In genomic region chr5:125215930-125216459, GRCm38 (mm10) we compare ENCODE assay signal across 9 mouse cellular contexts. TPM values are rescaled to one million over a fixed set of nuclear protein-coding genes. Genes with fewer than 3 reads are reported as not detected.
DNase-seq lines count a peak whose midpoint lies in the region; ATAC-seq and TF ChIP-seq lines count a peak whose summit lies in the region.
"Had no signal": no experiment of that assay in that cellular context is flagged by ENCODE, and none has a peak within 500 bp of the region (broad histone marks: within the 10 kb centered on the region; RNA-seq: fewer than 3 reads in every experiment).

No protein-coding gene starts in this region.

- 7% methylated on average over 24 of the region's 24 CpGs for WGBS in heart, embryonic 10.5 days
- WGBS in limb, embryonic 14.5 days, result 6% methylated on average over 21 of the region's 24 CpGs
- 3% methylated on average over 23 of the region's 24 CpGs for WGBS in neural tube, embryonic 14.5 days

- no peaks in the 10 kb centered on the region for H3K36me3 ChIP-seq in heart, embryonic 10.5 days
- H3K36me3 ChIP-seq in limb, embryonic 14.5 days (ENCODE audit: control insufficient read depth, insufficient read depth, low read length), result no peaks in the 10 kb centered on the region
- no peaks in the 10 kb centered on the region for H3K36me3 ChIP-seq in neural tube, embryonic 14.5 days (ENCODE audit: control insufficient read depth, insufficient read depth, low read length)

- H3K9me3 ChIP-seq in heart, embryonic 10.5 days, result no peaks in the 10 kb centered on the region
- no peaks in the 10 kb centered on the region for H3K9me3 ChIP-seq in limb, embryonic 14.5 days (ENCODE audit: control insufficient read depth, low read length)
- no peaks in the 10 kb centered on the region for H3K9me3 ChIP-seq in neural tube, embryonic 14.5 days (ENCODE audit: control insufficient read depth, low read length)

- 0 out of 2 replicates have a peak, but pooled peaks cover 3% of the 10 kb centered on the region for H3K4me1 ChIP-seq in embryonic fibroblast, embryonic 13.5 days (ENCODE audit: control insufficient read depth, insufficient read depth, low read length)
- peaks cover 25% of the 10 kb centered on the region for H3K4me1 ChIP-seq in heart, embryonic 10.5 days
- peaks cover 13% of the 10 kb centered on the region for H3K4me1 ChIP-seq in limb, embryonic 14.5 days (ENCODE audit: control insufficient read depth, insufficient read depth, low read length)
- peaks cover 20% of the 10 kb centered on the region for H3K4me1 ChIP-seq in neural tube, embryonic 14.5 days (ENCODE audit: control insufficient read depth, insufficient read depth, low read length)

- H3K27me3 ChIP-seq in heart, embryonic 10.5 days (ENCODE audit: insufficient read depth, poor library complexity, severe bottlenecking), result peaks cover 30% of the 10 kb centered on the region
- no peaks in the 10 kb centered on the region for H3K27me3 ChIP-seq in limb, embryonic 14.5 days (ENCODE audit: control insufficient read depth, insufficient read depth, low read length)
- H3K27me3 ChIP-seq in neural tube, embryonic 14.5 days (ENCODE audit: control insufficient read depth, insufficient read depth, low read length), result no peaks in the 10 kb centered on the region

- peak overlapping the region; percentile 47 for H3K27ac ChIP-seq in embryonic fibroblast, embryonic 13.5 days (ENCODE audit: insufficient read depth, low read length)
- H3K27ac ChIP-seq in heart, embryonic 10.5 days, result peak overlapping the region; percentile 86
- H3K27ac ChIP-seq in limb, embryonic 14.5 days (replicated peaks; ENCODE audit: low read depth, low read length), result peak overlapping the region; percentile 90
- peak overlapping the region; percentile 66 for H3K27ac ChIP-seq in neural tube, embryonic 14.5 days (ENCODE audit: low read depth, low read length)

- peak; percentile 88 for ATAC-seq in limb, embryonic 14.5 days (ENCODE audit: low FRiP score, low read depth)
- peak; percentile 83 for ATAC-seq in neural tube, embryonic 14.5 days (ENCODE audit: low read depth)

- DNase-seq in urinary bladder, postnatal 14 days (ENCODE audit: low spot score), result peak; percentile 35
- no peak for DNase-seq in urinary bladder, postnatal 25 days (ENCODE audit: low spot score)
- no peak for DNase-seq in heart, embryonic 10.5 days (ENCODE audit: low spot score)
- DNase-seq in kidney, postnatal 10 days, result peak; percentile 71
- peak; percentile 78 for DNase-seq in limb, embryonic 14.5 days (ENCODE audit: low spot score)
- DNase-seq in thymus, postnatal 25 days, result peak; percentile 90

- peak overlapping the region; percentile 55 for H3K9ac ChIP-seq in limb, embryonic 14.5 days (ENCODE audit: low read depth, low read length, severe bottlenecking)
- H3K9ac ChIP-seq in neural tube, embryonic 14.5 days (replicated peaks; ENCODE audit: low read depth, low read length), result no peak overlapping the region

- TF ChIP-seq CTCF in embryonic fibroblast, embryonic 13.5 days (IDR thresholded peaks at IDR 0.05; ENCODE audit: borderline replicate concordance, insufficient read depth, low read length), result no peak

- TF ChIP-seq POLR2A in embryonic fibroblast, embryonic 13.5 days (IDR thresholded peaks at IDR 0.05; ENCODE audit: low read depth, low read length), result peak; percentile 36; the same call in 1 of the 2 replicates
- TF ChIP-seq POLR2A in limb, embryonic 14.5 days (IDR thresholded peaks at IDR 0.05; ENCODE audit: borderline replicate concordance, extremely low read depth, insufficient read depth, insufficient read length), result peak; percentile 42; the same call in 1 of the 2 replicates

- no peak overlapping the region for H3K4me3 ChIP-seq in embryonic fibroblast, embryonic 13.5 days (ENCODE audit: insufficient read depth, low read length)
- H3K4me3 ChIP-seq in heart, embryonic 10.5 days, result peak overlapping the region; percentile 52
- H3K4me3 ChIP-seq in limb, embryonic 14.5 days (replicated peaks; ENCODE audit: low read length), result peak overlapping the region; percentile 14; the same call in 1 of the 2 replicates
- no peak overlapping the region for H3K4me3 ChIP-seq in neural tube, embryonic 14.5 days (ENCODE audit: low read depth, low read length)
- H3K4me3 ChIP-seq: myocyte had no signal

- H3K4me2 ChIP-seq in limb, embryonic 14.5 days (replicated peaks; ENCODE audit: low read depth, low read length, severe bottlenecking), result peak overlapping the region; percentile 51
- peak overlapping the region; percentile 32 for H3K4me2 ChIP-seq in neural tube, embryonic 14.5 days (ENCODE audit: low read depth, low read length)

RNA-seq across cellular contexts. Expression of gene Ncor2, which starts 37.0 kb away (rescaled TPM):
- 110 and 130 TPM in 2 replicates for polyA plus RNA-seq in embryonic fibroblast, embryonic 13.5 days (2011; ENCODE audit: insufficient read length, low read depth, missing spikeins)
- polyA plus RNA-seq in heart, embryonic 10.5 days (2016; fragmentation: Nextera tagmentation; extraction: Ambion mirVana), result 17.8 and 23.3 TPM in 2 replicates
- 75.9 and 89.8 TPM in 2 replicates for polyA plus RNA-seq in limb, embryonic 14.5 days (2012; rRNA removed)
- 37.0 and 39.3 TPM in 2 replicates for polyA plus RNA-seq in limb, embryonic 14.5 days (2014; fragmentation: Nextera tagmentation; extraction: Ambion mirVana)
- 29.1 and 32.8 TPM in 2 replicates for polyA plus RNA-seq in neural tube, embryonic 14.5 days (2014; fragmentation: Nextera tagmentation; extraction: Ambion mirVana)

Comparison
In these comparisons a context has a peak if more than half of its experiments do, and no peak if none do; other contexts are left out.
1. DNase-seq: peak in urinary bladder, postnatal 14 days (single experiment), kidney, postnatal 10 days (single experiment), limb, embryonic 14.5 days (single experiment) and thymus, postnatal 25 days (single experiment); none in urinary bladder, postnatal 25 days (single experiment) and heart, embryonic 10.5 days (single experiment).
2. H3K4me3 ChIP-seq: peak in heart, embryonic 10.5 days (single experiment) and limb, embryonic 14.5 days (single experiment); none in embryonic fibroblast, embryonic 13.5 days (single experiment) and neural tube, embryonic 14.5 days (single experiment).
3. Peak in every context shown above with its lines, with median percentiles within 50 percentile points of each other: H3K27ac ChIP-seq.